Mouse (Mus musculus): ENCODE data around the gene Vmn2r102. TPM values are rescaled to one million over a fixed set of nuclear protein-coding genes. Genes with fewer than 3 reads are reported as not detected.

Vmn2r102 gene
- not detected in 2 replicates for polyA plus RNA-seq (2012; rRNA removed; ENCODE audit: low replicate concordance)

DNA sequence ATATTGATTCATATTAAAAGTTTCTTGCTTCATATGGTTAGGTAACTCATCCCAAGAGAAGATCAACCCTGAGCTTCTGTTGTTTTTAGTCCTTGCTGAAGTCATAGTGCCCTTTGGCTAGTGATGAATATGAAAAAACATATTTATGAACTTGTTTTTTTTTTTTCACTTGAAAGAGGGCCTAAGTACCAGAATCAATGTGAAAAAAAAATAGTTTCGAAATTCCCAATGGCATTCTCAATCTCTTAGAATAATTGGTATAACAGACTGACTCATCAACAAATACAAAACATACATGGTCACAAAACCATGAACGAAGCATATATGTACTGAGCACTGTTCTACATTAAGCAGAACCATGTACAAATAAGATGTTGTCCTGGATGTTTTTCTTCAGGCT is at the start of gene Vmn2r102:
Gene Vmn2r102 (plus strand): TSS at position 301 of the 400 bp plus-strand sequence.

Other genes starting within 250 kb of the Vmn2r102 start
- gene Vmn2r100, start 155.6 kb upstream of the Vmn2r102 start, polyA plus RNA-seq (2012; rRNA removed; ENCODE audit: low replicate concordance), result not detected in 2 replicates
- not detected in 2 replicates for gene Vmn2r101, start 83.1 kb upstream of the Vmn2r102 start, polyA plus RNA-seq (2012; rRNA removed; ENCODE audit: low replicate concordance)
- not detected in 2 replicates for gene Vmn2r103, start 113.0 kb downstream of the Vmn2r102 start, polyA plus RNA-seq (2012; rRNA removed; ENCODE audit: low replicate concordance)

Data from duodenum, adult 2 months (tissue).